Mouse (Mus musculus) ovary, postnatal 14 days (tissue): ENCODE measurements around the gene P3h1.

Experiments used
- DNase-seq: peaks from one replicate; pipeline ENCODE4 v3.0.0; 2022; ENCODE audit warnings: low spot score

The P3h1 gene

GRCm38 (mm10) chr4:119232410-119233255 lies at the start of gene P3h1, which contains the start of gene AU022252:
Gene P3h1, plus strand, starts transcription at chr4:119232915.
Gene AU022252, minus strand, starts transcription at chr4:119232712.
- DNase-seq: peak; percentile 97

- DNase-seq: no peak
Measured at GRCm38 (mm10) chr4:119183525-119183924, 49.2 kb upstream of the P3h1 start.

GRCm38 (mm10) chr4:119185771-119186170 lies 46.9 kb upstream of the P3h1 start:
- no peak for DNase-seq

GRCm38 (mm10) chr4:119188060-119188785 lies 44.5 kb upstream of the P3h1 start:
- DNase-seq: no peak

GRCm38 (mm10) chr4:119189392-119189791 lies 43.3 kb upstream of the P3h1 start:
- DNase-seq: no peak

- DNase-seq: no peak
Measured at GRCm38 (mm10) chr4:119189864-119190263, 42.9 kb upstream of the P3h1 start, which contains the start of gene Ermap. Gene Ermap, minus strand, starts transcription at chr4:119190011.

GRCm38 (mm10) chr4:119190618-119191017 lies 42.1 kb upstream of the P3h1 start:
- DNase-seq: no peak

- no peak for DNase-seq
Measured at GRCm38 (mm10) chr4:119191273-119191672, 41.4 kb upstream of the P3h1 start.

- no peak for DNase-seq
Measured at GRCm38 (mm10) chr4:119192757-119193156, 40.0 kb upstream of the P3h1 start.

GRCm38 (mm10) chr4:119194909-119195581 lies 37.7 kb upstream of the P3h1 start, which contains the start of gene Svbp:
Gene Svbp, plus strand, starts transcription at chr4:119195306.
- peak; percentile 88 for DNase-seq

GRCm38 (mm10) chr4:119195582-119196320 lies 37.0 kb upstream of the P3h1 start:
- DNase-seq: peak; percentile 13

- no peak for DNase-seq
Measured at GRCm38 (mm10) chr4:119198105-119198504, 34.6 kb upstream of the P3h1 start.

GRCm38 (mm10) chr4:119204672-119205071 lies 28.0 kb upstream of the P3h1 start:
- peak; percentile 35 for DNase-seq

- no peak for DNase-seq
Measured at GRCm38 (mm10) chr4:119216667-119217066, 16.0 kb upstream of the P3h1 start.

GRCm38 (mm10) chr4:119218169-119218568 lies 14.5 kb upstream of the P3h1 start, which contains the start of gene Tmem269:
Gene Tmem269, minus strand, starts transcription at chr4:119218217.
- no peak for DNase-seq

GRCm38 (mm10) chr4:119223696-119224095 lies 9.0 kb upstream of the P3h1 start:
- no peak for DNase-seq

GRCm38 (mm10) chr4:119224534-119224933 lies 8.2 kb upstream of the P3h1 start:
- DNase-seq: no peak

GRCm38 (mm10) chr4:119225719-119226118 lies 7.0 kb upstream of the P3h1 start:
- DNase-seq: no peak

- DNase-seq: no peak
Measured at GRCm38 (mm10) chr4:119226751-119227150, 6.0 kb upstream of the P3h1 start.

- peak; percentile 31 for DNase-seq
Measured at GRCm38 (mm10) chr4:119233256-119233901, 664 bp downstream of the P3h1 start.

- DNase-seq: no peak
Measured at GRCm38 (mm10) chr4:119234348-119234747, 1.6 kb downstream of the P3h1 start.
